Mouse (Mus musculus): Measurements from ENCODE around the gene 4930452B06Rik. TPM values are rescaled to one million over a fixed set of nuclear protein-coding genes. Genes with fewer than 3 reads are reported as not detected.
"Not testable (repeated sequence)": the region's sequence is repeated elsewhere in the genome, so short reads cannot be mapped to it uniquely, and the experiment has no call there.

Gene 4930452B06Rik
- polyA plus RNA-seq, 1 experiment from 2014 or later, result 4.2 TPM

- Histone ChIP-seq H3K27me3 (ENCODE audit: control insufficient read depth, insufficient read depth, low read depth, low read length) (no peaks in the 10 kb centered on the region), H3K4me2 (ENCODE audit: low read depth, low read length) (no peak overlapping the region), H3K4me1 (ENCODE audit: control insufficient read depth, low read depth, low read length) (no peaks in the 10 kb centered on the region), H3K4me3 (ENCODE audit: low read depth, low read length) (no peak overlapping the region), H3K36me3 (ENCODE audit: control insufficient read depth, insufficient read depth) (no peaks in the 10 kb centered on the region), H3K9me3 (replicated peaks; ENCODE audit: control insufficient read depth, low read length) (no peaks in the 10 kb centered on the region), H3K9ac (ENCODE audit: low read depth, low read length) (no peak overlapping the region), H3K27ac (ENCODE audit: low read length) (no peak overlapping the region)
- 56% methylated on average over 2 of the region's 2 CpGs for WGBS (ENCODE audit: insufficient replicate concordance)
- ATAC-seq (ENCODE audit: low read depth), result no peak
These were observed 61.1 kb downstream of the 4930452B06Rik start for GRCm38 (mm10) chr14:8604898-8605297.

DNA sequence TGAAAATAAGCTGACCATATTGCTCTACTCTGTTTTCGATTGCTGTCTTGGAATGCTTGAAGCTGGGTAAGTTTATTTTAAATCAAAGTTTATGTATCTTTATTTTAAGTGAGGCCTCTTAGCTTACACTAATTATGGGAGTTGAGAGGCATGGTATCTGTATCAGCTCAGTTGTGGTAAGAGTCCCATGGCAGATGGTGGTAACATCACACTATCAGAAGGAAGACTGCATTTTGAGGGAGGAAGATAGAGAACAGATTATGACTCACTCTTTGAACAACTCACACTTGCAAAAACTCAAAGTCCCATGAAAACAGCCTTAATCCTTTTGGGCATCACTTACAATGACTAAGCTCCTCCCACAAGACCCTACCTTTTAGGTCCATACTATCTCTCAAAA is 81.0 kb downstream of the 4930452B06Rik start:
- ATAC-seq (ENCODE audit: low read depth), result no peak
- no peak overlapping the region for H3K27ac ChIP-seq (ENCODE audit: low read length)
- no peak overlapping the region for H3K9ac ChIP-seq (ENCODE audit: low read depth, low read length)
- H3K4me1 ChIP-seq (ENCODE audit: control insufficient read depth, low read depth, low read length), result no peaks in the 10 kb centered on the region
- no peaks in the 10 kb centered on the region for H3K27me3 ChIP-seq (ENCODE audit: control insufficient read depth, insufficient read depth, low read depth, low read length)
- H3K4me2 ChIP-seq (ENCODE audit: low read depth, low read length), result no peak overlapping the region
- H3K36me3 ChIP-seq (ENCODE audit: control insufficient read depth, insufficient read depth), result no peaks in the 10 kb centered on the region
- 67% methylated on average over 1 of the region's 1 CpGs for WGBS (ENCODE audit: insufficient replicate concordance)
- no peaks in the 10 kb centered on the region for H3K9me3 ChIP-seq (replicated peaks; ENCODE audit: control insufficient read depth, low read length)
- H3K4me3 ChIP-seq (ENCODE audit: low read depth, low read length), result no peak overlapping the region

DNA sequence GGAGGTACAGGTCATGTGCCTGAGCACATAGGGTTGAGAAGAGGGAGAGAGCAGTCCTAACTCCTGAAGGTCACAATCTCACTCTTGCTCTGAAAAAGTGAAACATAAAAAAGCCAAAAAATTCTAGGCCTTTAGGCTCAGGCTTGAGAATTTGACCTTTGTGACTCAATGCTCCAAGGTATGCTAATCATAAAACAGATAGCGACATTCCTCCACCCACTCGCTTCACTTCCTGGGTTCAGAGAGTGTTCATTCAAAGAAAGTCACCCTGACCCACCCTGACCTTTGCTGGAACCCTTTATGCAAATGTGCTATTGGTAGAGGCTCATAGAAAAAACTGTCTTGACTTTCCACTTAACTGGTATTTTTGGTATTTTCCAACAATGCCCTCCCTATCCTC is 115.0 kb downstream of the 4930452B06Rik start:
- H3K27ac ChIP-seq (ENCODE audit: low read length); H3K27me3 ChIP-seq (ENCODE audit: control insufficient read depth, insufficient read depth, low read depth, low read length); ATAC-seq (ENCODE audit: low read depth); H3K4me2 ChIP-seq (ENCODE audit: low read depth, low read length); H3K36me3 ChIP-seq (ENCODE audit: control insufficient read depth, insufficient read depth); H3K9me3 ChIP-seq (replicated peaks; ENCODE audit: control insufficient read depth, low read length); H3K9ac ChIP-seq (ENCODE audit: low read depth, low read length); H3K4me3 ChIP-seq (ENCODE audit: low read depth, low read length); H3K4me1 ChIP-seq (ENCODE audit: control insufficient read depth, low read depth, low read length): not testable (repeated sequence)
- WGBS (ENCODE audit: insufficient replicate concordance), result 56% methylated on average over 2 of the region's 2 CpGs

DNA sequence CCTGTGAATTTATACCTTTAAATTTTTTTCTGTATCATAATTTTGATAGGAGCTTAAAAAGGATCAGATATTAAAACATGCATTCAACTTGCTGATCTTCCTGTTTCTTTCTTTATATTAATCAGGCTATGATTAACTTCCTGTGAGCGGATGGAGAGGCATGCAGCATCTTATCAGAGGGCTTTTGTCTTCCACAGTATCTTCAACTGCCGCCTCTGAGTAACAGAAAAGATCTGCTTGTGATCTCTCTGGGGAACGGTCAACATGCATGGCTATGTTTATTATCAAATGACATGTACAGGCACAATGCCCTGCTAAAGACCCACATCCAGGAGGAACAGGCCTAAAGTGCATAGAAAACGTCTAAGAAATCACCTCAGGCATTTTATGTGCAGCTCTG is 116.9 kb downstream of the 4930452B06Rik start:
- Histone ChIP-seq H3K4me3 (ENCODE audit: low read depth, low read length) (no peak overlapping the region), H3K27me3 (ENCODE audit: control insufficient read depth, insufficient read depth, low read depth, low read length) (no peaks in the 10 kb centered on the region), H3K4me1 (ENCODE audit: control insufficient read depth, low read depth, low read length) (no peaks in the 10 kb centered on the region), H3K4me2 (ENCODE audit: low read depth, low read length) (no peak overlapping the region), H3K9ac (ENCODE audit: low read depth, low read length) (no peak overlapping the region), H3K9me3 (replicated peaks; ENCODE audit: control insufficient read depth, low read length) (no peaks in the 10 kb centered on the region), H3K36me3 (ENCODE audit: control insufficient read depth, insufficient read depth) (no peaks in the 10 kb centered on the region), H3K27ac (ENCODE audit: low read length) (no peak overlapping the region)
- WGBS (ENCODE audit: insufficient replicate concordance), result 39% methylated on average over 4 of the region's 4 CpGs
- ATAC-seq (ENCODE audit: low read depth), result no peak

GRCm38 (mm10) chr14:8536024-8536423 is 130.0 kb downstream of the 4930452B06Rik start:
- no peaks in the 10 kb centered on the region for H3K27me3 ChIP-seq (ENCODE audit: control insufficient read depth, insufficient read depth, low read depth, low read length)
- no peaks in the 10 kb centered on the region for H3K36me3 ChIP-seq (ENCODE audit: control insufficient read depth, insufficient read depth)
- no peak overlapping the region for H3K4me2 ChIP-seq (ENCODE audit: low read depth, low read length)
- no peak overlapping the region for H3K9ac ChIP-seq (ENCODE audit: low read depth, low read length)
- H3K9me3 ChIP-seq (replicated peaks; ENCODE audit: control insufficient read depth, low read length), result no peaks in the 10 kb centered on the region
- 63% methylated on average over 3 of the region's 3 CpGs for WGBS (ENCODE audit: insufficient replicate concordance)
- no peak for ATAC-seq (ENCODE audit: low read depth)
- H3K27ac ChIP-seq (ENCODE audit: low read length), result no peak overlapping the region
- no peaks in the 10 kb centered on the region for H3K4me1 ChIP-seq (ENCODE audit: control insufficient read depth, low read depth, low read length)
- H3K4me3 ChIP-seq (ENCODE audit: low read depth, low read length), result no peak overlapping the region

DNA sequence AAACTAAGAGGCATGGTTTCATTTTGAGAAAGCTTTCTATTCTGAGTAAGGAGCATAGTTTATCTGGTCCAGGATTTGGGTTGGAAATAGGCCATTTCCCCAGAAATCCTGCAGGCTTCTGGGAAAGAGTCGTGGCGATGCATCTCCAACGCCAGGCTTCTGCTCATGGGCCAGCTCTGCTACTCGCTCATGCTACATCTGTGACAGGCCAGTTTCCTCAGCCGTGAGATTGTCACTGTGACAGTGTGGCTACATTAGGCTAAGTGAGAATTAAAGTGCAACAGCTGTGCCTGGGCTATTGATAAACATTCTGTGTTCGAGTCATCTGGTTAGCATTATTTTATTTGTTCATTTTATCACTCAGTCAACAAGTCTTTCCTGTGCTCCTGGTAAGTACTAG is 140.8 kb downstream of the 4930452B06Rik start:
- ATAC-seq (ENCODE audit: low read depth), result no peak
- 63% methylated on average over 6 of the region's 6 CpGs for WGBS (ENCODE audit: insufficient replicate concordance)
- Histone ChIP-seq H3K27me3 (ENCODE audit: control insufficient read depth, insufficient read depth, low read depth, low read length) (no peaks in the 10 kb centered on the region), H3K9me3 (replicated peaks; ENCODE audit: control insufficient read depth, low read length) (no peaks in the 10 kb centered on the region), H3K4me1 (ENCODE audit: control insufficient read depth, low read depth, low read length) (no peaks in the 10 kb centered on the region), H3K27ac (ENCODE audit: low read length) (no peak overlapping the region), H3K4me2 (ENCODE audit: low read depth, low read length) (no peak overlapping the region), H3K9ac (ENCODE audit: low read depth, low read length) (no peak overlapping the region), H3K36me3 (ENCODE audit: control insufficient read depth, insufficient read depth) (no peaks in the 10 kb centered on the region), H3K4me3 (ENCODE audit: low read depth, low read length) (no peak overlapping the region)

DNA sequence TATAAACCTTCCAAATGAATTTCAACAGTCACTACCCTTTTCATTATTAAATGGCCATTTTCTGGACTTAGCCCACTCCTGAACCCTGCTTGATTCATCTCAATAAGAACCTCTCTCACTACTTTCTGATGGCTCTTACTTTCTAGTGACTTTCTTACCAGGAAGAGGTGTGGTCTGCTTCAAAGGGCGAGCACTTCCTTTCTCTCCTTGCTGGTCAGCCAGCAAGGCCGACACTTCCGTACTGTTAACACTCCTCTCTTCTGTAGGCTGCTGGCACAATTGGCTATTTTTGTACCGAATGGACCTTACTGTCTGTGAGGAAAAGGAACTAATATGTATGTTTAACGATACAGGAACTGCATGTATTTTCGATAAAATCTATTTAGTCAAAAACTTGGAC is 148.4 kb downstream of the 4930452B06Rik start:
- no peak overlapping the region for H3K9ac ChIP-seq (ENCODE audit: low read depth, low read length)
- H3K4me1 ChIP-seq (ENCODE audit: control insufficient read depth, low read depth, low read length), result no peaks in the 10 kb centered on the region
- no peaks in the 10 kb centered on the region for H3K27me3 ChIP-seq (ENCODE audit: control insufficient read depth, insufficient read depth, low read depth, low read length)
- WGBS (ENCODE audit: insufficient replicate concordance), result 17% methylated on average over 6 of the region's 6 CpGs
- H3K36me3 ChIP-seq (ENCODE audit: control insufficient read depth, insufficient read depth), result no peaks in the 10 kb centered on the region
- H3K4me2 ChIP-seq (ENCODE audit: low read depth, low read length), result no peak overlapping the region
- H3K4me3 ChIP-seq (ENCODE audit: low read depth, low read length), result no peak overlapping the region
- no peak overlapping the region for H3K27ac ChIP-seq (ENCODE audit: low read length)
- ATAC-seq (ENCODE audit: low read depth), result no peak
- H3K9me3 ChIP-seq (replicated peaks; ENCODE audit: control insufficient read depth, low read length), result no peaks in the 10 kb centered on the region

DNA sequence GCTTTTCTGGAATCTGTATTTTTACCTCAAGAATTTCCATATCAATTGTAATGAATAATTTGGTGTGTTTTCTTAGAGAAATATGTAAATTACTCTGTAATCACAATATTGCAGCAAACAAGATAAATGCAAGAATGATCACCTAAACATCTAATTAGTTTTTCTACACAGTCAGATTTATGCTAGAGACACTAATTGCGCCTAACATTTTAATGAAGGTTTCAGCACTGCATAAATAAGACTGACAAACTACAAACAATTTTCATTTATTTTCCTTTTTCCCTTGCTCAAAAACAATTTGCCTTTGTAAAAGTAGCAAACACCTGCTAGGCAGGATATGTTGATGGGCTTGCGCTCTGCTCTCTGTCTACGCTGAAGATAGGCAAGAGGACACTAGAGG is 152.0 kb downstream of the 4930452B06Rik start:
- Histone ChIP-seq H3K4me2 (ENCODE audit: low read depth, low read length) (no peak overlapping the region), H3K4me1 (ENCODE audit: control insufficient read depth, low read depth, low read length) (no peaks in the 10 kb centered on the region), H3K9me3 (replicated peaks; ENCODE audit: control insufficient read depth, low read length) (no peaks in the 10 kb centered on the region), H3K27me3 (ENCODE audit: control insufficient read depth, insufficient read depth, low read depth, low read length) (no peaks in the 10 kb centered on the region), H3K9ac (ENCODE audit: low read depth, low read length) (no peak overlapping the region), H3K4me3 (ENCODE audit: low read depth, low read length) (no peak overlapping the region), H3K36me3 (ENCODE audit: control insufficient read depth, insufficient read depth) (no peaks in the 10 kb centered on the region), H3K27ac (ENCODE audit: low read length) (no peak overlapping the region)
- whole genome bisulfite sequencing (ENCODE audit: insufficient replicate concordance), result 79% methylated on average over 3 of the region's 3 CpGs
- ATAC-seq (ENCODE audit: low read depth), result no peak

DNA sequence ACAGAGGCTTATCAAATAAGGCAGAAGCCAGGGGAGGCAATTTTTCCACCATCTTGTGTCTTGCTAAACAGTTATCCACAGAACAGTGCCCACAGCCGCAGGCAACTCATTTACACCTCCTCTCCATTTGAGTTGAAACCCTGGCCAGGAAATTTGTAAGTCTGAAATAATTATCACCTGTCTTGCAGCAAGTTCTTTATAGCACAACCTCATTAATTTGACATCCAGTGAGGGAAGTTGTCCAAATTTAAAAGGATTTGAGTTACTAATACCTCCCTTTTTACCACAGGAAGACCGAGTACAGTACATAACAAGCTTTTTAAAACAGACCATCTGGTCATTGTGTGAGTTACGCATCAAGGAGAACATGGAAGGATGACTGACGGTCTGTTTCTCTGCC is 154.8 kb downstream of the 4930452B06Rik start:
- no peak for ATAC-seq (ENCODE audit: low read depth)
- no peaks in the 10 kb centered on the region for H3K27me3 ChIP-seq (ENCODE audit: control insufficient read depth, insufficient read depth, low read depth, low read length)
- 57% methylated on average over 4 of the region's 4 CpGs for WGBS (ENCODE audit: insufficient replicate concordance)

More for the DNA sequence above, 154.8 kb downstream of the 4930452B06Rik start:
- no peak overlapping the region for H3K4me2 ChIP-seq (ENCODE audit: low read depth, low read length)
- H3K9me3 ChIP-seq (replicated peaks; ENCODE audit: control insufficient read depth, low read length), result no peaks in the 10 kb centered on the region
- no peak overlapping the region for H3K9ac ChIP-seq (ENCODE audit: low read depth, low read length)
- H3K36me3 ChIP-seq (ENCODE audit: control insufficient read depth, insufficient read depth), result no peaks in the 10 kb centered on the region
- no peak overlapping the region for H3K4me3 ChIP-seq (ENCODE audit: low read depth, low read length)
- no peak overlapping the region for H3K27ac ChIP-seq (ENCODE audit: low read length)
- H3K4me1 ChIP-seq (ENCODE audit: control insufficient read depth, low read depth, low read length), result no peaks in the 10 kb centered on the region

Data from liver, embryonic 16.5 days (tissue).